Mouse (Mus musculus) neutrophil, adult 5-6 weeks (primary cell): ENCODE measurements around the gene Epb41l2. TPM values are rescaled to one million over a fixed set of nuclear protein-coding genes. Genes with fewer than 3 reads are reported as not detected.

Experiments
- ATAC-seq: fragments of 151-379, 151-347 bp; 2 replicates; pipeline ENCODE4 v1.8.0; 2017; ENCODE audit warnings: mild to moderate bottlenecking, moderate TSS enrichment; ENCODE audit not compliant: insufficient number of reproducible peaks, poor library complexity, low FRiP score, severe bottlenecking; ENCODE audit errors: extremely low read depth
- total RNA-seq: library from RNA; stranded (forward); fragments of 200-1000 nt; gene quantifications from 2 replicates; pipeline ENCODE4 v1.2.3, GENCODE M21; 2017

Gene Epb41l2
- total RNA-seq, 1 experiment from 2014 or later, result 120 TPM

DNA sequence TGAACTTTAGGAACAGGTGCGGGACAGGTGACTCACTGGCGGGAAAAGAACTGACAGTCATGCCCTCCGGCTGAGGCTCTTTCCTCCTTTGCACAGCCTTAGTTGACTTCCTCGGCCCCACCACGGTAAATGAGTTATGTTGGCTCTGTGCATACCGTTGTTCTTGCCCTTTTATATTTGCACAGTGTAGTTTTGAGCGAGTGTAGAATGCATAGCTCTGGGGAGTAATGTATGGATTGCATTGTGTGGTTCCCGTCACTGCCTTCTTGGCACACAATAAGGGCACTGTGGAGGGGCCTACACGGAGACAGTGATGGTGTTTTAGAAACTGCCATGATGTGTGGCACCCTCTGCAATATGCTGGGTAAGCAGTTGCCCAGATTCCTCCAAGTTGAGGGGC is 93.6 kb downstream of the Epb41l2 start:
- no peak for ATAC-seq

DNA sequence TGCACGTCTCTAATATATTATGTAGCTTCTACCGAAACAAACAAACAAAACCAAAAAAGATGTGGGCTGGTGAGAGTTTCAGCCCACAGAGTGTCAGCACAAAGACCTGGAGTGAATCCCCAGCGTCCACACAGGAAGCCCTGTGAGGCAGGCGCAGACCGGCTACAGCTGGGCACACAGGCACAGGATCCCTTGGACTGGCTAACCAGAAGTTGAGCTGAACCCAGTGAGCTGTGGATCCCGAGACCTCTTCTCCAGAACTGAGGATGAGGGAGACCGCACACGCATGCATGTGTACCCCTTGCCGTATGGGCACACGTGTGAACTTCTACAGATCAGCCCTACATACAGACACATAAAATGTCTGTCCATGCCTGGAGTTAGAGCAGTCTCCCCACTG is 94.2 kb downstream of the Epb41l2 start:
- no peak for ATAC-seq

GRCm38 (mm10) chr10:25457118-25457517 is 97.5 kb downstream of the Epb41l2 start:
- ATAC-seq, result no peak

DNA sequence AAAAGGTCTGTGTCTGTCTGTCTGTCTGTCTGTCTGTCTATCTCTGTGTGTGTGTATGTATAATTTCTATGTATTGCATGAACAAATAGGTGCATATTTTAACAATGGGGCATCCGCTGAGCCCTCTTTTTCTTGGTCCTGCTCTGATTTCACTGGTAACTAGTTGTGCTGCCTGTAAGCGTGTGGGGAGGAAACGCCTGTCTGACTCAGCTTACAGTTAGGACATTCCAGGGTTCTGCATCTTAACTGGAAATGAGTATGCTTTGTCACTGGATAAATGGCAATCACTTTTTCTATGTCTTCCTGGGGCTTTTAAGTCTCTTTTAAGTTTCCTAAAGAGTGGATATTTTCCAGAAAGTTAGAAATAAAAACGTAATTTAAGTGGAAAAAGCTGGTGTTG is 98.4 kb downstream of the Epb41l2 start:
- ATAC-seq, result no peak

- ATAC-seq, result no peak
These were observed 102.2 kb downstream of the Epb41l2 start for GRCm38 (mm10) chr10:25461832-25462231.

- no peak for ATAC-seq
These were observed 103.1 kb downstream of the Epb41l2 start for GRCm38 (mm10) chr10:25462669-25463068.

- no peak for ATAC-seq
These were observed 106.9 kb downstream of the Epb41l2 start for GRCm38 (mm10) chr10:25466493-25466892.

GRCm38 (mm10) chr10:25471944-25472343 is 112.3 kb downstream of the Epb41l2 start:
- no peak for ATAC-seq

DNA sequence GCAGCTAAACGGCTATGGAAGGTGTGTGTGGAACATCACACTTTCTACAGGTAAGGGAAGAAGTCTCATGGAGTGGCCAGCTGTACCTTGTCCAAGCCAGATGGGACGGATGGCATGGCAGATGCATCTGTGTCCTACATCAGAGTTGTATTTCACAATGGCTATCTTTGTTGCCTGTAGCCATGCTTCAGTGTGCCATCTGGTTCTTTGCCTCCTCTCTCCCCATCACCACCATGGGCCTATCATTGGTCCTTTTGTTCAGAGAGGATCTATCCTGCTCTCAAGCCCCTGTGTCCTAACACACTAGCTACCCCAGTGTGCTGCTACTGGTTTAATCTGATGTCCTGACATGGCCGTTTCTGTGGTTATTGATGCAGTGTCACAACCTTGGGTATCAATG is 120.1 kb downstream of the Epb41l2 start:
- ATAC-seq, result no peak

DNA sequence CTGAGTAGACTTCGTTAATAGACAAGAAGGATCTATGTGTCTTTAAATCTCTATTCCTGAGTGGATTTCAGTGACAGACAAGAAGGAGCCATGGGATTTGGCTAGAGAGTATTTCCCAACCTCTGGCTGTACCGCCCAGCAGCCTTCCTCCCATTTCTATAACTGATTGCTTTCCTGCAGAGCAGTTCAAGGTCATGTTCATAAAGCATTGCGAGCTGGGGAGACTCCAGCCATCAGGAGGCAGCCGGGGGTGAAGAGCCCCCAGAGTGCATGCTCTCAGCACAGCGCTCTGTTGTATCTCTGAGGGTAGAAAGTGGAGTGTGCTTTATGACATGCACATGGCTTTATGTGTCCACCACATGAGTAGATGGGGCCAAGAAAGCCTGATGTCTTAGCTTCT is 123.2 kb downstream of the Epb41l2 start:
- ATAC-seq, result no peak

DNA sequence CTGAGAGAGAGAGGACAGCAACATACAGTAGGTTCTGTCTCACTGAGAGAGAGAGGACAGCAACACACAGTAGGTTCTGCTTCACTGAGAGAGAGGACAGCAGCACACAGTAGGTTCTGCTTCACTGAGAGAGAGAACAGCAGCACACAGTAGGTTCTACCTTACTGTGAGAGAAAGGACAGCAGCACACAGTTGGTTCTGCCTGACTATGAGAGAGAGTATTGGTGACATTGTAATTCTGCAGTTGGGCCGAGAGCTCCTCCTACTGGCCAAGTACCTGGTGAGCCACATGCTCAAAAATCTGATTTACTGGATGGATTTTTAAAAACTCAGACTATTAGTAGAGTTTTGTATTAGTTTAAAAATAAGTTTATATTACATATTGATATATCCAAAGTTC is 128.9 kb downstream of the Epb41l2 start:
- ATAC-seq, result peak; percentile 73; the same call in 1 of the 2 replicates

GRCm38 (mm10) chr10:25499323-25500071 is 139.9 kb downstream of the Epb41l2 start:
- no peak for ATAC-seq

DNA sequence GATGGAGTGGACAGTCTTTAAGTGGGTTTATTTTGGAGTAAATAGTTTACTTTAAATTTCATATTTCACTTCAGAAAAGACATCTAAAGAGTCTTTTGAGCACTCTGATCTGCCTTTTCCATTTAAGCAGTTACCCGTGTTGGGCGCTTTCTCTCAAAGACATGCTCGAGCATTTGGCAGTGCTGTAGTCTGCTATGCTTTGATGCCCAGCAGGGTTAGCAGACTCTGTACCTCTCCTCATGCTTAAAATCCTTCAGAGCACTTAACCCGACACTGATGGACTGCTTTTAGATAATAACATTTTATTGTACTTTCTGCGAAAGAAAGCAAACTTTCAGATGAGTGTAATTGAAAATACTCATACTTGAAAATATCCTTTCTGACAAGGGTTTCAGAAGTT is 143.7 kb downstream of the Epb41l2 start:
- no peak for ATAC-seq

DNA sequence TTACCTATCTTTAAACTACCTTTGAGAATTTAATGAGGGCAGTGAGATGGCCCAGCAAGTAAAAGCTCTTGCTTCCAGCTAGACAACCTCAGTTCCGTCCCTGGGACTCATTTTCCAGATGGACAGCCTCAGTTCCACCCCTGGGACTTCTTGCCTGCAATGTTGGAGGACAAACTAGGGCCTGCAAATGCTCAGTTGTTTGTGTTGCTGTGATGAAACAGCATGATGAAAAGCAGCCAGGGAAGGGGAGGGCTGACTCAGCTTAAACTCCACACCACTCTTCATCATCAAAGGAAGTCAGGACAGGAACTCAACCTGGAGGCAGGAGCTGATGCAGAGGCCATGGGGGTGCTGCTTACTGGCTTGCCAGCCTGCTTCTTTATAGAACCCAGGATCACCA is 154.2 kb downstream of the Epb41l2 start:
- no peak for ATAC-seq

DNA sequence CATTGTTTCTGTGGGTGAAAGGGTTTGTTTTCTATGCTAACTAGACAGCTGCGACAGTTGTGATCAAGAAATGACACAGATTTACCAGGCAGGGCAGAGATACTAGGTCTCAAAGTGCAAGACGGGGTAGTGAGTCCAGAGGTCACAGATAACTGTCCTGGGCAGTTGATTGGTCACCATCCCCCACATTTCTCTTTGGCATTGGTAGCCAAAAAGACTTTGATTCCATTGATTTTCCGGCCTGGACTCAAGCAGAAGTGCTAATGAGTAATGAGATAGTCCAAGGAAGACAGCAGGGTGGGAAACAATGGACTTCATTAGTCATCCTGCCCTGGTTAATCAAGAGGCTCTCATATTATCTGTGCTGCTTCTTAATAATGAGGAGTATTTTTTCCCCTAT is 160.4 kb downstream of the Epb41l2 start:
- no peak for ATAC-seq

GRCm38 (mm10) chr10:25520428-25520827 is 160.8 kb downstream of the Epb41l2 start:
- no peak for ATAC-seq

DNA sequence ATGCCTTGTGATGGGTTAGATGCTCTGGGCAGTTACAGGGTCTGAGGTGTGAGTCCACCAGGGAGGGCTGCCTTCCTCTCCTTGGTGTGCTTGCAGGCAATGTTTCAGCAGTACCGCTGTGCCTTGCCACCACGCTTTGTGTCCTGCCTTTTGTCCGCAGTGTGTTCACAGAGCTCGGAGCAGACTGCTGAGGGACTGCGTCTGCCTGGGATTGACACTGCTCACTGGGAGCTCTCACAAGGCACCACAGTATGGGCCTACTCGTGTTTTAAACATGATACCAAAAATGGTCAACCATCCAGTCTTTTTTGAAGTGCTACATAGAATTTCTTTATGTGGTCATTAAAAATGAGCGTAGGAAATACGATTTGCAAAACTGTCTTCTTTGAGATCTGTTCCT is 164.1 kb downstream of the Epb41l2 start:
- ATAC-seq, result no peak

DNA sequence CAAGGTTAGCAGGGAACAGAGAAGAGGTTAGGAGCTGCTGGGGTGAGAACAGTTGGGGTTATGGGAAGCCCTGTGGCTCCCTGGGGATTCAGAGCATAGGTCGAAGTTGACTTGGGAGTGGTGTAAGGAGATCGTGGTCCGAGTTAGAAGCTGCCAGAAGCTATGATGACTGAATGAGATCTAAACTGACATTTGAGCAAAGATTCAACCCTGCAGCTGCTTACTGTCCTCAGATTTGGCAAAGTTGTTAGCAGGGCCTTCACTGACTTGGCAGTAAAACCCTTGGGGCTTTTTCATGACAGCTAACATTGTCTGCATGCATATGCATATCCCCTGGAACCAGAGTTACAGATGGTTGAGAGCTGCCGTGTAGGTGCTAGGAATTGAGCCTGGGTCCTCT is 166.6 kb downstream of the Epb41l2 start:
- no peak for ATAC-seq

- no peak for ATAC-seq
These were observed 167.0 kb downstream of the Epb41l2 start for GRCm38 (mm10) chr10:25526622-25527021.

DNA sequence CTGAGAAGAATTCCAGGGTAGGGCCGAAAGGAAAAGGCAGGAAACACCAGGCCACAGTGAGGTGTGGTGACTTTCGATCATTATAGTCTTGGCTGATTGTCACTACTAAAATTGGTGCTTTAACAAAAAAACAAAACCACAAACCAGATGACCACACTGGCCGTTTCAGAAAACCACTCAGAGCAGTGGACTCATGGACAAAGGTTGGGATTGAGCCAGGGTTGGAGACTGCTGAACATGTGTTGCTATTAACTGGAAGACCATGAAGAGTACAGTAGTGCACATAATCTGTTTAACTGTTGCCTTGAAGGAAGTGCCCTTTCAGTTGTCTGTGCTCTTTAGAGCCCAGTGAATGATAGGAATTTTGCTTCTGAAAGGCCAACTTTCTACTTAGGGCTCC is 167.5 kb downstream of the Epb41l2 start:
- ATAC-seq, result no peak

DNA sequence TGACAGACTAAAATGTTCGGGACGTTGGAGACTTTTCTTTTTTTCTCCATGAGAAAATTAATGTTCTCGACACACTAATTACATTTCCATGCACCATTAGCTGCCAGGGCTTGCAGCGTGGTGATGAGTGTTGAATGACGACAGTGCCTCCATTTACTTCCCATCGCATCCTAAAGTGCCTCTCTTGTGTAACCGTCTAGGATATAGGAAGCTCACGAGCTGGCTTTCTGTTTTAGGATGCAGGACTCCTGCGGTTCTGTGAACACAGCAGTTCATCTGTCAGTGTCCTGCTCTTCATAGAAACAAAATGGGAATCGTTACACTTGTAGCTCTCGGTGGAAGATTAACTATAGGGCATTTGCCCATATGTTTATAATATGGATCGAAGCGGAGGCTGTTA is 171.7 kb downstream of the Epb41l2 start:
- no peak for ATAC-seq
